Mouse (Mus musculus) forelimb bud, embryonic 11.5 days (tissue): Measurements from ENCODE around the gene Uqcc3.
A peak's percentile ranks its signal among the peaks of the same experiment; 100 is the strongest.
"Not testable (repeated sequence)": the region's sequence is repeated elsewhere in the genome, so short reads cannot be mapped to it uniquely, and the experiment has no call there.

Source experiments
- DNase-seq: peaks from one replicate; pipeline ENCODE4 v3.0.0-alpha.2; 2012; ENCODE audit warnings: low read depth, low spot score

Uqcc3 gene

DNA sequence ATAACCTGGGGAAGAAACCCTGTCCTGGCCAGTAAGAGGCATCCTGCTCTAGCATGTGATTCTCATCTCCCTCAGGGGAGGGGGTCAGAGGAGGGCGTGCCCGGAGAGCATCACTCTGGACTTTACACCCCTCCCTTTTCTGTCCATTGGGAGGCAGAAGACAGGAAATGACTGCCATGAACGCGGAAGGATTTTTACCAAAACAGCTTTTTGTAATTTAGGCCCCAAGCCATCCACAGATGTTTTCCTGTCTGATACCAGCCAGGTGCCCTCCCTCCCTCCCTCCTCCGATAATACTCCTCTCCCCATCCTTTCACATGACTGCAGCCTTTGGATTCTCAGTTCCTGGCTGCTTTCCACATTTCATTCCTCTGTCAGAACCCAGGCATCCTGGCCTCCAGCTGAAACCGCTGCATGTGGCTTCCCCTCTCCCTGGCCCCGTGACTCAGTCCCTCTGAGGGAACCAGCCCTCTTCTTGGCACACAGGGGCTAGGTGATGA lies 30.3 kb downstream of the Uqcc3 start, which contains the start of gene Lrrn4cl:
Gene Lrrn4cl (plus strand): TSS at position 367 of the 500 bp plus-strand sequence.
- DNase-seq, result no peak

DNA sequence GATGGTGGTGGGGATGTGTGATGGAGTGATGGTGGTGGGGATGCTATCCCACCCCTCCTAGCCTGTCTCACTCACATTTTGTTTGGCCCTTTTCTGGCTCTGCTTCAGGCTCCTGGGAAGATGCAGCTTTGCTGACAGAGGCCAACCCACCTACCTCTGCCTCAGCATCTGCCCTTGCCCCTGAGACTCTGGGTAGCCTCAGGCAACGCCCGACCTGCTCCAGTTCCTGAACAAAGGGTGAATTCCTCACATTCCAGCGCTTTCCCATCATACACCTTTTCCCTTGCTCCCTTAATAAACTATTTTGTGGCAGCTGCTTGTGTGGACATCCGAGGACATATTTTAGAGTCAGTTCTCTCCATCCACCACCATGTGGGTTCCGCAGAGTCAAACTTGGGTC lies 32.4 kb downstream of the Uqcc3 start:
- no peak for DNase-seq

DNA sequence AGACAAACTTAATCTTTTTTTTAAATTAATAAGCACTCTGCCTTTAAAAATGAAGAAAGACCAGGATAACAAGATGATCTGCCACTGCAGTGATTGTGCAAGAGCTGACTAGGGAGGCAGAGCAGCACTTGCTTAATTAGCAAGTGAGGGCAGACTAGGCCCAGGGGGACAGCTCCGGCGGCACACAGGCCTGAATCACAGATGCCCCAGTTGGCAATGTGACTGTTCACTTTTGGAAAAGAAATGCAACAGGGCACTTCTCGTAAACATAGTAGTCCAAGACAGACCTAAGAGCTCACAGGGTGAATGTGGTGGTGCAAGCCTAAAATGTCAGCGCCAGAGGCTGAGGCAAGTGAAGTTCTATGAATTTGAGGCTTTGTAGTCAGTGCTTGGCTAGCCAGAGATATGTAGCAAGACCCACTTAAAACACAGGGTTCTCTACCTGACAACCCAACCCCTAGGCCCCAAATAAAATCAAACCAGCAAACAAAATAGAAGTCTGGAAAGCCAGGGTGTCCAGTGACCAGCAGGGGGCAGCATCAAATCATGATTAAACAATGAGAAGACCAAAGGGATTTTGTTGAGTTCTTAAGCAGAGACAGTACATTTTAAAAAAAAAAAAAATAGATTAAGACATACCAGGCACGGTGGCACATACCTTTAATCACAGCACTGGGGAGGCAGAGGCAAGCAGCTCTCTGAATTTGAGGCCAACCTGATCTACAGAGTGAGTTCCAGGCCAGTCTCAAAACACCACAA lies 36.2 kb downstream of the Uqcc3 start:
- DNase-seq, result peak; percentile 74

DNA sequence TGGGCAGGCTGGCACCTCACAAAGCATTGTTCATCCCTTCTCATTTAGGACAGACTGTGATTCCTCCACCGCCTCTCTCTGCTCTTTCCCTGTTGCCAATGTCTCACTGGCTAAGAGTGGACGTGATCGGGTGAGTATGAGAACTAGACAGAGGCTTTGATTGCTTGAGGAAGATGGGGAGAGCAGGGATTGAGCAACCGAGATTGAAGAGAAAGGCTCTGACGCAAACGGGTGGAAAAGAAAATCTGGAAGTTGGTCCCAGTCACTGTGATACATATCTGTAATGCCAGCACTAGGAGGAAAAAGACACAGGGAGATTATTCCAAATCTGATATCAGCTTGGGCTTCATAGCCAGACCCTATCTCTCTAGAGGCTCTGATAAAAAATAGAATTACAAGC lies 37.8 kb downstream of the Uqcc3 start:
- no peak for DNase-seq

DNA sequence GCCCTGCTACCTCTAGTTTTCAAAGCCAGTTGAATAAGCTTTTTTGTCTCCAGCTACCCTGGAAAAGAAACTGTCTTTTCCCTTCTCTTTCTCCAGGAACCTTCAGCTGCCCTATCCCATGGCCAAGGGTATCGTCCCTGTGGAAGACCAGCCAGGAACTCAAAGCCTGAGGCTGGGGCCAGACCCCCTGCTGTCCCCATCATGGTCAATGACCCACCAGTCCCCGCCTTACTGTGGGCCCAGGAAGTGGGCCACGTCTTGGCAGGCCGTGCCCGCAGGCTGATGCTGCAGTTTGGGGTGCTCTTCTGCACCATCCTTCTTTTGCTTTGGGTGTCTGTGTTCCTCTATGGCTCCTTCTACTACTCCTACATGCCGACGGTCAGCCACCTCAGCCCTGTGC lies 39.7 kb downstream of the Uqcc3 start:
- no peak for DNase-seq

DNA sequence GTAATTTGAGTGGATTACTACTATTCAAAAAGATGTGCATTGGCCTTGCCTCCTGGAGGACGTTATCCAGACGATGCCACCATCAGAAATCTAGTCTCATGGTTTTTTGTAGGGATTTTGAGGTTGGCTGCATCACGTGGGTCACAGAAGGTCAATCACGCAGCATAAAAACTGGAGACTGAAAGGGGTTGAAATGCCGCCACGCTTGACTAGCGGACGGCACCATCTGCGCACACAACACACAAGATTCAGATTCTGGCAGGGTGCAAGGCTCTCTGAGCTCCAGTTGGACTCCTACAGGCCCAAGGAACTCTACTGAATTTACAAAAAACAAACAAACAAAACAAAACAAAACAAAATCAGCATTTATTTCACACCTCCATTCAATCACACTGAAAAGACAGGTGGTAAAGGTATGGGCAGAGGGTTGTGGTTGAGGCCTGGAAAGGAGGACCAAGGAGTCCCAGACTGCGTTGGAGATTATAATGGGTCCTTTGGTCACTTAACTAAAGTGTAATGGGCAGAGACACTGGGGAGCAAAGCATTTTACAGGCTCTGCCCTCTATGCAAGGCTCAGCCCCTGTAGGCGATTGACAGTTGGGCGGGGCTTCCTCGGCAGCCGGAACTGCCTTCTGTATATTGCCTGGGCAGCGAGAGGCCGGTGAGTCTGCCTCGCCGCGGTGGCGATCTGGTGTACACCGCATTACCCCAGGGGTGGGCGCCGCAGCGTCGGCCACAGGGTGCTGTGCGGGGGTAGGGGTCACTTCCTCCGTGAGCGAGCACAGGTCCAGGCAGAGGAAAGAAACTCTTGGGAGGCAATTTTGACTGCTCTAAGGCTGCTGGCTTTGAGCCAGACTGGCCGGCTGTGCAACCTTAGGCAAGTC lies 40.6 kb downstream of the Uqcc3 start:
- DNase-seq, result no peak

DNA sequence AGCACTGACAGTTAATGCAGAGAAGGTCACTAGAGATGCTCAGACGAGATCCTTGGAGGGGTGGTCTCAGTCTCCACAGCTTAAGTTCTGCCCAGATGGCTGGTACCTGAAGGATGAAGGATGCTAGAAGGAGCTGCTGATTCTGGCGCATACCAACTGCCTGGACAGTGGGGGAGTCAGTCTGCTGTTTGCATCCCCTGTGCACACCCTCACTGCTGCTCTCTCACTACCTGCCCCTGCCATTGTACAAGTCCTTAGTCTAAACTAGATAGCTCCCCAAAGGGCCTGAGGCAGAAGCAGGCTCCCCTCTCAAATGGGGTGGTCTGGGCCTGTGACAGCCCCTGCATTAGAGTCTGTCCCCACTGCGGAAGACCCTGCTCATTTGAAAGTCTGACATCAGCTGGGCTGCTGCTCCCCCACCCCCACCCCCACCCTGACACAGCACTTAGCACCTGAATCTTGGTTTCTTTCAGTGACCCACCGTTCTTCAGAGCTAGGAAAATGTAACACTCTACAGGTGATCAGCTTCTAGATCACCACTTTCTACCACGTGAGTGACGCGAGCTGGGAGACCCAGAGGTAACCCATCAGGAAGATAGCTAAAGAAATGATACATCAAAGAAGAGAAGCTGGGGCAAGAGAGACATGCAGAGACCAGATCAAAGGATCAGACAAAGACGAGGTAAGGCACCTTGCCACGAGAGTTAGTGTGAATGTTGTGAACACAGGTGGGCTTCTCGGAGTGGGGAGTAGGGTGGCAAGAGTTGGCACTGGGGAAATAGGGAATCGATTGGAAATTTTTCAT lies 41.4 kb downstream of the Uqcc3 start, which contains the start of gene Gng3:
Gene Gng3 (minus strand): TSS at position 92 of the 805 bp plus-strand sequence.
- DNase-seq, result no peak

DNA sequence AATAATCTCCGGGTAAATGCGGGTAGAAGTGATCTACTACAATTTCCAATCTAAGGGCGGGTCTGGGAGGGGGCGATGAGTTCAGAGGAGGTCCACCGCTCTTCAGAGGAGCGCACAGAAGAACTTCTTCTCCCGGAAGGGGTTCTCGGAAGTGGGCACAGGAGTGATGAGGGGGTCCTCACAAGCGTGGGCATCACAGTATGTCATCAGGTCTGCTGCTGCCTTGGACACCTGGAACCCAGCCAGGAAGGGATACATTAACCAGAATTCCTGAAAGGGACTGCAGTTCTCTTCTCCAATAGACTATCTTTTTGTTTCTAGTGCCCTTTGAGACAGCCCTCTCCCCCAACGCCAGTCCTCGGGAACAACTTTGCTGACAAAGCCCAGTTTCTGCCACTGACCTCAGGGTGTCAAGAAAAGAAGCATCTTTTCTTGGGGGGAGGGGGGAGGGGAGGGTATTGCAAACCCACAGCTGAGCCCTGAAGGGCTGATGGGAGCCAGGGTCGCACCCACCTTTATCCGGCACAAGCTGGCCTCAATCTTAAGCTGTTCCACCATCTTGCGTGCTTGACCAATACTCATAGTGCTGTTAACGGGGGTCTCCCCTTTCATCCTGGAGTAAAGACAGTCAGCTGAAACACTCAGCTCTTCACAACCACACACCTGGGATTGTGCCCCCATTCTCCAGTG lies 42.5 kb downstream of the Uqcc3 start:
- no peak for DNase-seq

DNA sequence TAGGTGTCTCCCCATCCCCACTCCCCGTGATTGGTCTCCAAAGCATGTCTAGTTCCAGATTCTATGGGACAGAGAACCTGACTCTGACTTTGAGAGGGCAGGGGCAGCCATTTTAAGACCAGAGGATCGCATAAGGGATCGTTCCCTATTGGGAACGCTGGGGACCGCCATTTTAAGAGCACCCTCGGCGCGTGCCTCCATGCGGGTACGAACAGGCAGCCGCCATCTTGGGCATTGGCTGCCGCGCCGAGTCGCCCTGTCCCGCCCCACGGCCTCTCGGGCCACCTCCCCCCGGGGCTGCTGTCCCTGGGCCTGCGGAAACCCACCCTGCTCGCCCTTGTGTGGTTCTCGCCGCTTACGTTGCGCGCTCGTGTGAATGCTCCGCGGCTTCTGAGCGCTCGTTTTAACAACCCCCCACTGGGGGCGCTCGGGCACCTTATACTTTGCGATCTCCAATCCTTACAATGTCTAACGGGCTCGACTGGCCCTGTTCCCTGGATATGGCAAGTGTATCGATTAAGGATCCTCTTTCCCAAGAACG lies 43.4 kb downstream of the Uqcc3 start, which contains the start of gene Bscl2:
Gene Bscl2 (plus strand): TSS at position 217 of the 541 bp plus-strand sequence.
- peak; percentile 83 for DNase-seq

DNA sequence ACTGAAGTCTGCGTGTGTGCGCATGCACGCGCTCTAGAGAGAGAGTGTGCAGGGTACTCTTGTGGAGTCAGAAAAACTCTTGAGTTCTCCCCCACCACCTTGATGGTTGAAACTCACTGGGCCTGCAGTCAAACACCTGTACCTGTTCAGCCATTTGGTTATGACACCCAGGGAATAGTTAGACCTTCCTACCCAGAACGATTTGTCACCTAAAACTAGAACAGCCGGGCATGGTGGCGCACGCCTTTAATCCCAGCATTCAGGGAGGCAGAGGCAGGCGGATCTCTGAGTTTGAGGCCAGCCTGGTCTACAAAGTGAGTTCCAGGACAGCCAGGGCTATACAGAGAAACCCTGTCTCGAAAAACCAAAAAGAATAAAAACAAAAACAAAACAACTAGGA lies 44.4 kb downstream of the Uqcc3 start:
- DNase-seq, result not testable (repeated sequence)

DNA sequence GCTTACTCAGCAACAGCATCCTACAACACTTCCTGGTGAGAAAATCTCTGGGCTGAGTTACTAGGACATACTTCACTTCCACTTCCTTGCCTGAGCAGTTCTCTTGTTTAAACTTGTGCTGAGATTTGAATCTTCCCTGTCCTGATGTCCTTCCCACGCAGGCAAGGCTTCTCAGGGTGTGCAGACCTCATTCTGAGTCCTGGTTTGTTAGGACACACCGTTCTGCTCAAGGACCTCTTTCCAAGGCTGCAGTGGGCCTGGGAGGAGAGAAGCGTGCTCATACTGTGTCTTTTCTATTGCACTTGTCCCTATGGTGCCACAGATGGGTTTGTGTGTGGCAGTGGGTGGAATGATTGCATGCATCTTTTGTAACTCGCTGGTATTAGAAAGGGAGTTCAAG lies 47.8 kb downstream of the Uqcc3 start:
- DNase-seq, result no peak

DNA sequence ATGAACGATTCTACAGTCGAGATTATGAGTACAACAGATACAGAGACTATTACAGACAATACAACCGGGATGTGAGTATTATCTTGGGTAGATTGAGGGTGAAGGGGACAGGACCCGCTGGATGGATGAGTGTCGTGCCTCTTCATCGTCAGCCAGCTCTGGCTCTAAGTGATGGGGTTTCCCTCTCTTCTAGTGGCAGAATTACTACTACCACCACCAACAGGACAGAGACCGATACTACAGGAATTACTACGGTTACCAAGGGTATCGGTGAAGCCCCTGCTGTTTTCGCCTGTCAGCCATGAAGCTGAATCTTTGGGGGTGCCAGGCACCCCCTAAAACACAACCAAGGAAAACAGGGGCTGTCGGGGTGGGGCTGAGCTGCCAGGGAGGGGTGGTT lies 49.5 kb downstream of the Uqcc3 start:
- DNase-seq, result no peak

DNA sequence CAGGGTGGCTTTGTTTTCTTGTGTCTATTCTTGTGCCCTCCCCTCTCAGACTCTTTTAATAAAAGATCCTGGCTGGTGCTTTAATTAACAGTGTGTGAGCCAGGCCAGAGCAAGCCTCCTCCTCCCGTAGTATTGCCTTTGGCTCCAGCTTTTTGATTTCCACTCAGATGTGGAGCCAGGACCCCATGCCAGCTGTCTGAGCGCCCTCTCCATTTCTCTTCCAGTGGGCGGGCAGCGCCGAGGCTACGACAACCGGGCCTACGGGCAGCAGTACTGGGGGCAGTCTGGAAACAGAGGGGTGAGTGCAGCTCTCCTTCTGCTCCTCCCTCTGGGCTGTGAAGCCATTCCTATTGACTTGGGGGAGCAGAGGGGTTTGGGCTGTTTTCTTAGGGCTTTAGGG lies 50.1 kb downstream of the Uqcc3 start:
- no peak for DNase-seq
